Mouse (Mus musculus) MEL (cell line): ENCODE results near the gene Nccrp1. TPM values are rescaled to one million over a fixed set of nuclear protein-coding genes. Genes with fewer than 3 reads are reported as not detected.

Experiments used
- DNase-seq: peaks from one replicate; pipeline ENCODE4 v3.0.0; 2011; ENCODE audit warnings: low read depth, low spot score
- H3K27ac ChIP-seq: 2 replicates; pipeline ENCODE4 v1.5.1; 2012; ENCODE audit warnings: low read depth, mild to moderate bottlenecking, control low read depth, low read length, moderate library complexity; ENCODE audit not compliant: control insufficient read depth
- H3K27me3 ChIP-seq, 2 experiments: fragments of 150-350 bp in 1 of 2; sonication (generic) in 1 of 2; 2 replicates each; pipeline ENCODE4 v1.6.1; 2012; ENCODE audit warnings: low read length in 2 of 2, mild to moderate bottlenecking in 2 of 2, improper control_type of control experiment in 1 of 2, moderate library complexity in 1 of 2; ENCODE audit not compliant: insufficient read depth in 2 of 2, control insufficient read depth in 1 of 2
- H3K36me3 ChIP-seq, 2 experiments: 2 replicates each; pipeline ENCODE4 v1.6.1; 2012 to 2014; ENCODE audit warnings: low read length in 2 of 2, improper control_type of control experiment in 1 of 2, inconsistent platforms in 1 of 2, mild to moderate bottlenecking in 1 of 2; ENCODE audit not compliant: insufficient read depth in 2 of 2, control insufficient read depth in 1 of 2
- H3K4me1 ChIP-seq, 2 experiments: fragments of 150-350 bp in 1 of 2; sonication (generic) in 1 of 2; 2 replicates each; pipeline ENCODE4 v1.6.1; 2012; ENCODE audit warnings: low read length in 2 of 2, improper control_type of control experiment in 1 of 2, mild to moderate bottlenecking in 1 of 2; ENCODE audit not compliant: insufficient read depth in 2 of 2, control insufficient read depth in 1 of 2
- H3K4me3 ChIP-seq, 2 experiments: fragments of 150-350 bp in 1 of 2; sonication (generic) in 1 of 2; 2 replicates each; pipeline ENCODE4 v1.5.1; 2012; ENCODE audit warnings: low read depth in 2 of 2, low read length in 2 of 2, mild to moderate bottlenecking in 2 of 2, moderate library complexity in 2 of 2, control low read depth in 1 of 2, improper control_type of control experiment in 1 of 2; ENCODE audit not compliant: control insufficient read depth in 1 of 2, insufficient read depth in 1 of 2
- H3K79me2 ChIP-seq: 2 replicates; pipeline ENCODE4 v1.6.1; 2012; ENCODE audit warnings: mild to moderate bottlenecking, low read length, moderate library complexity; ENCODE audit not compliant: control insufficient read depth, poor library complexity, insufficient read depth
- H3K9ac ChIP-seq: 2 replicates; pipeline ENCODE4 v1.6.1; 2012; ENCODE audit warnings: low read depth, mild to moderate bottlenecking, control low read depth, low read length, moderate library complexity; ENCODE audit not compliant: control insufficient read depth, poor library complexity, severe bottlenecking
- H3K9me3 ChIP-seq: fragments of 150-350 bp; sonication (generic); replicated peaks from 2 replicates; pipeline ENCODE4 v1.6.1; 2012; ENCODE audit warnings: mild to moderate bottlenecking, low read length, improper control_type of control experiment, moderate library complexity; ENCODE audit not compliant: insufficient read depth
- BHLHE40 ChIP-seq: IDR thresholded peaks from 2 replicates; pipeline ENCODE4 v1.6.1; 2012; ENCODE audit warnings: low read depth, mild to moderate bottlenecking, inconsistent platforms, low read length, improper control_type of control experiment, borderline replicate concordance
- ELF1 ChIP-seq: IDR thresholded peaks from 2 replicates; pipeline ENCODE4 v1.6.1; 2014; ENCODE audit warnings: low read depth, mild to moderate bottlenecking, inconsistent platforms, low read length, improper control_type of control experiment, moderate library complexity
- ETS1 ChIP-seq: IDR thresholded peaks from 2 replicates; pipeline ENCODE4 v1.6.1; 2012; ENCODE audit warnings: low read depth, mild to moderate bottlenecking, inconsistent platforms, low read length, improper control_type of control experiment, moderate library complexity
- GABPA ChIP-seq: IDR thresholded peaks from 2 replicates; pipeline ENCODE4 v1.6.1; 2012; ENCODE audit warnings: low read depth, mild to moderate bottlenecking, inconsistent platforms, low read length, improper control_type of control experiment, moderate library complexity
- GATA1 ChIP-seq: IDR thresholded peaks from 2 replicates; pipeline ENCODE4 v1.6.1; 2011; ENCODE audit warnings: low read depth, low read length, improper control_type of control experiment
- HCFC1 ChIP-seq: IDR thresholded peaks from 2 replicates; pipeline ENCODE4 v1.6.1; 2012; ENCODE audit warnings: low read depth, mild to moderate bottlenecking, inconsistent platforms, low read length, improper control_type of control experiment, moderate library complexity
- MAFK ChIP-seq: IDR thresholded peaks from 2 replicates; pipeline ENCODE4 v1.6.1; 2011; ENCODE audit warnings: low read depth, mild to moderate bottlenecking, low read length, improper control_type of control experiment, borderline replicate concordance
- MAX ChIP-seq: IDR thresholded peaks from 2 replicates; pipeline ENCODE4 v1.6.1; 2011; ENCODE audit warnings: low read length, improper control_type of control experiment
- MAZ ChIP-seq: IDR thresholded peaks from 2 replicates; pipeline ENCODE4 v1.6.1; 2012; ENCODE audit warnings: low read depth, mild to moderate bottlenecking, inconsistent platforms, low read length, improper control_type of control experiment
- MXI1 ChIP-seq: IDR thresholded peaks from 2 replicates; pipeline ENCODE4 v1.6.1; 2011; ENCODE audit warnings: mild to moderate bottlenecking, low read depth, low read length, improper control_type of control experiment
- MYC ChIP-seq: IDR thresholded peaks from 2 replicates; pipeline ENCODE4 v1.6.1; 2011; ENCODE audit warnings: low read depth, mild to moderate bottlenecking, low read length, improper control_type of control experiment, moderate library complexity
- POLR2AphosphoS2 ChIP-seq: IDR thresholded peaks from 2 replicates; pipeline ENCODE4 v1.6.1; 2011; ENCODE audit warnings: low read length, improper control_type of control experiment
- POLR2AphosphoS5 ChIP-seq: IDR thresholded peaks from 2 replicates; pipeline ENCODE4 v1.6.1; 2012; ENCODE audit warnings: low read depth, borderline replicate concordance, mild to moderate bottlenecking, inconsistent platforms, low read length, moderate library complexity, mixed read lengths
- RAD21 ChIP-seq: IDR thresholded peaks from 2 replicates; pipeline ENCODE4 v1.6.1; 2011; ENCODE audit warnings: mild to moderate bottlenecking, low read depth, low read length, improper control_type of control experiment
- RCOR1 ChIP-seq: IDR thresholded peaks from 2 replicates; pipeline ENCODE4 v1.6.1; 2012; ENCODE audit warnings: low read depth, mild to moderate bottlenecking, inconsistent platforms, low read length, improper control_type of control experiment
- SIN3A ChIP-seq: IDR thresholded peaks from 2 replicates; pipeline ENCODE4 v1.6.1; 2012; ENCODE audit warnings: low read length, improper control_type of control experiment, inconsistent platforms
- SMC3 ChIP-seq: IDR thresholded peaks from 2 replicates; pipeline ENCODE4 v1.6.1; 2011; ENCODE audit warnings: low read depth, low read length, improper control_type of control experiment
- TBP ChIP-seq: IDR thresholded peaks from 2 replicates; pipeline ENCODE4 v1.8.0; 2011; ENCODE audit warnings: low read depth, low read length, improper control_type of control experiment
- USF1 ChIP-seq: IDR thresholded peaks from 2 replicates; pipeline ENCODE4 v1.6.1; 2014; ENCODE audit warnings: low read depth, mild to moderate bottlenecking, inconsistent platforms, low read length, improper control_type of control experiment, moderate library complexity
- ZKSCAN1 ChIP-seq: IDR thresholded peaks from 2 replicates; pipeline ENCODE4 v1.6.1; 2012; ENCODE audit warnings: low read depth, mild to moderate bottlenecking, inconsistent platforms, low read length, improper control_type of control experiment, moderate library complexity
- ZNF384 ChIP-seq: IDR thresholded peaks from 2 replicates; pipeline ENCODE4 v1.6.1; 2012; ENCODE audit warnings: low read depth, mild to moderate bottlenecking, inconsistent platforms, low read length, improper control_type of control experiment
- polyA plus RNA-seq, 2 experiments: library from polyadenylated mRNA; stranded (reverse) in 1 of 2; unstranded in 1 of 2; fragments of >175 nt in 1 of 2; fragments of >200 nt in 1 of 2; gene quantifications; 2 replicates each; pipeline versions ENCODE4 v1.2.1 to v1.2.4; 2012; ENCODE audit warnings: low replicate concordance in 2 of 2, low read depth in 1 of 2; ENCODE audit not compliant: insufficient read length in 2 of 2, insufficient read depth in 1 of 2, missing spikeins in 1 of 2
- total RNA-seq: library from RNA; depleted of rRNA; stranded (reverse); fragments of 300-350 nt; gene quantifications from 2 replicates; pipeline ENCODE4 v1.2.3, GENCODE M21; 2012

Gene Nccrp1
- total and polyA plus RNA-seq, 3 experiments, result not detected

- Histone ChIP-seq H3K27ac (no peak overlapping the region), H3K4me1 (peaks cover 39 to 42% of the 10 kb centered on the region in 2 experiments), H3K9ac (no peak overlapping the region), H3K36me3 (peaks cover 0 to 25% of the 10 kb centered on the region in 2 experiments; a peak in 2 of 4 replicates), H3K27me3 (no peaks in the 10 kb centered on the region), H3K9me3 (no peaks in the 10 kb centered on the region), H3K79me2 (no peaks in the 10 kb centered on the region; the same call in 1 of the 2 replicates), H3K4me3 (no peak overlapping the region)
- no peak for DNase-seq
- TF ChIP-seq HCFC1, result no peak
- TF ChIP-seq MYC, result no peak
Measured at GRCm38 (mm10) chr7:28579826-28580225, 32.8 kb upstream of the Nccrp1 start.

- H3K27me3 ChIP-seq, result no peaks in the 10 kb centered on the region
- no peak overlapping the region for H3K4me3 ChIP-seq
- TF ChIP-seq MXI1, result no peak
- TF ChIP-seq BHLHE40, result no peak
- TF ChIP-seq RAD21, result no peak
- TF ChIP-seq ELF1, result no peak
- TF ChIP-seq MAX, result no peak
- TF ChIP-seq SIN3A, result no peak
- no peak for TF ChIP-seq RCOR1
- TF ChIP-seq ZKSCAN1, result no peak
- no peak for TF ChIP-seq MAZ
- no peak for TF ChIP-seq POLR2AphosphoS2
- TF ChIP-seq ETS1, result no peak
- TF ChIP-seq SMC3, result no peak
- no peak for TF ChIP-seq MAFK
- no peak for TF ChIP-seq USF1
- TF ChIP-seq GABPA, result no peak
- TF ChIP-seq GATA1, result no peak
- TF ChIP-seq POLR2AphosphoS5, result no peak
- TF ChIP-seq ZNF384, result no peak
- no peak for TF ChIP-seq TBP
- no peaks in the 10 kb centered on the region for H3K9me3 ChIP-seq
- H3K9ac ChIP-seq, result no peak overlapping the region
- DNase-seq, result no peak
- H3K79me2 ChIP-seq, result no peaks in the 10 kb centered on the region
- H3K4me1 ChIP-seq, result peaks cover 30 to 31% of the 10 kb centered on the region in 2 experiments
- H3K27ac ChIP-seq, result no peak overlapping the region
- H3K36me3 ChIP-seq, result peaks cover 0 to 15% of the 10 kb centered on the region in 2 experiments; a peak in 2 of 4 replicates
Measured at GRCm38 (mm10) chr7:28578543-28579053, 31.5 kb upstream of the Nccrp1 start.
